Mouse (Mus musculus) heart, adult 2 months (tissue): ENCODE measurements around the gene Zgpat.

Experiments
- CTCF ChIP-seq: fragments of 200-600 bp; IDR thresholded peaks from 2 replicates; pipeline ENCODE4 v1.8.1; 2022; ENCODE audit warnings: antibody characterized with exemption, mild to moderate bottlenecking, moderate library complexity
- EP300 ChIP-seq: fragments of 200-500 bp; IDR thresholded peaks from 2 replicates; pipeline ENCODE4 v1.6.1; 2011; ENCODE audit warnings: low read depth, low read length, control low read depth; ENCODE audit not compliant: insufficient read depth

DNA sequence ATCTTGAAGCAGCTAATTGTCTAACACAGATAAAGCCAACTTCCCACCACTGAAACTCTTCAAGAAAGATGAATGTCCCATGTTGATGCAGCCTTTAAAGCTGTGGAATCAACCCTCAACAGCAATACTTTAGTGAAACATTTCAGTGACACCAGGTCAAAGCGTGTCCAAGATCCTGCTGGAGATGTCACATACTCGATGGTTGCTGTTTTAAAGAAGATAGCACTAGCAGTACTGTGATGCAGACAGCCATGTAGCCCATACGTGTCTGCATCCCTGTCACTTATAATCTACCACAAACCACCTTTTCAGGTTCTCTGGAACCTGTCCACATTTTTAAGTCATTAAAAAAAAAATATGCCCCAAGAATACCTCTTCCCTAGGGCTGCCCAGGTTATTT, 39.0 kb downstream of the Zgpat start:
- TF ChIP-seq CTCF = no peak
- no peak for TF ChIP-seq EP300
